Mouse (Mus musculus) B cell, adult (primary cell): Measurements from ENCODE around the gene Cdc42ep2. TPM values are rescaled to one million over a fixed set of nuclear protein-coding genes. Genes with fewer than 3 reads are reported as not detected.

Experiments used
- total RNA-seq: library from RNA; stranded (reverse); gene quantifications from 4 replicates; pipeline ENCODE4 v1.2.4, GENCODE M21; 2023; ENCODE audit not compliant: inconsistent age

Gene Cdc42ep2
- total RNA-seq, result 0.29 to 0.69 TPM (median 0.35 TPM) in 3 of 4 replicates, not detected in the other

GRCm38 (mm10) chr19:5924713-5925093, at the start of gene Cdc42ep2:
Gene Cdc42ep2 (minus strand): TSS chr19:5924816.

GRCm38 (mm10) chr19:5963883-5964562, 39.4 kb upstream of the Cdc42ep2 start, which contains the start of gene Pola2:
Gene Pola2 (minus strand): TSS chr19:5964202.

GRCm38 (mm10) chr19:5913007-5913719, 11.5 kb downstream of the Cdc42ep2 start, which contains the start of gene Dpf2:
Gene Dpf2 (minus strand): TSS chr19:5913010.

GRCm38 (mm10) chr19:5894002-5894678, 30.5 kb downstream of the Cdc42ep2 start, which contains the start of gene Tigd3:
Gene Tigd3 (minus strand): TSS chr19:5894149.

GRCm38 (mm10) chr19:5877618-5878361, 46.8 kb downstream of the Cdc42ep2 start, which contains the start of gene Slc25a45:
Gene Slc25a45 (plus strand): TSS chr19:5877808.

GRCm38 (mm10) chr19:5874969-5875480, 49.6 kb downstream of the Cdc42ep2 start, which contains the start of gene Frmd8:
Gene Frmd8 (minus strand): TSS chr19:5875274.

Other genes with a start within 250 kb of the Cdc42ep2 start
- gene Map3k11, start 236.1 kb downstream of the Cdc42ep2 start, total RNA-seq, result 52.6 to 59.1 TPM (median 55.7 TPM) in 4 replicates
- gene Pcnx3, start 235.9 kb downstream of the Cdc42ep2 start, total RNA-seq, result 187 to 202 TPM (median 194 TPM) in 4 replicates
- not detected in 4 replicates for gene Kcnk7, start 220.4 kb downstream of the Cdc42ep2 start, total RNA-seq
- gene Ehbp1l1, start 198.5 kb downstream of the Cdc42ep2 start, total RNA-seq, result 49.9 to 52.9 TPM (median 51.1 TPM) in 4 replicates
- 19.9 to 23.5 TPM (median 21.9 TPM) in 4 replicates for gene Fam89b, start 195.2 kb downstream of the Cdc42ep2 start, total RNA-seq
- 0.24 to 0.45 TPM in 2 of 4 replicates, not detected in the others for gene Ltbp3, start 183.9 kb downstream of the Cdc42ep2 start, total RNA-seq
- 74.4 to 97.3 TPM (median 80.0 TPM) in 4 replicates for gene Scyl1, start 153.4 kb downstream of the Cdc42ep2 start, total RNA-seq
- gene Frmd8, start 49.5 kb downstream of the Cdc42ep2 start, total RNA-seq, result 29.4 to 40.1 TPM (median 35.7 TPM) in 4 replicates
- 21.3 to 29.7 TPM (median 22.3 TPM) in 4 replicates for gene Slc25a45, start 47.0 kb downstream of the Cdc42ep2 start, total RNA-seq
- gene Tigd3, start 30.7 kb downstream of the Cdc42ep2 start, total RNA-seq, result 1.9 to 2.7 TPM (median 2.6 TPM) in 4 replicates
- 161 to 182 TPM (median 167 TPM) in 4 replicates for gene Dpf2, start 11.8 kb downstream of the Cdc42ep2 start, total RNA-seq
- 73.1 to 80.6 TPM (median 74.2 TPM) in 4 replicates for gene Pola2, start 39.4 kb upstream of the Cdc42ep2 start, total RNA-seq
- not detected in 4 replicates for gene Slc22a20, start 61.3 kb upstream of the Cdc42ep2 start, total RNA-seq
- 82.1 to 108 TPM (median 91.6 TPM) in 4 replicates for gene Capn1, start 91.1 kb upstream of the Cdc42ep2 start, total RNA-seq
- gene Syvn1, start 121.8 kb upstream of the Cdc42ep2 start, total RNA-seq, result 176 to 196 TPM (median 188 TPM) in 4 replicates
- 14.5 to 19.1 TPM (median 18.6 TPM) in 4 replicates for gene Mrpl49, start 133.0 kb upstream of the Cdc42ep2 start, total RNA-seq
- 3,370 to 3,487 TPM (median 3,432 TPM) in 4 replicates for gene Fau, start 133.0 kb upstream of the Cdc42ep2 start, total RNA-seq
- 11.7 to 16.6 TPM (median 12.9 TPM) in 4 replicates for gene Znhit2, start 136.4 kb upstream of the Cdc42ep2 start, total RNA-seq
- 9.3 to 20.4 TPM (median 16.4 TPM) in 4 replicates for gene Tm7sf2, start 143.6 kb upstream of the Cdc42ep2 start, total RNA-seq
- gene Vps51, start 152.4 kb upstream of the Cdc42ep2 start, total RNA-seq, result 88.4 to 98.7 TPM (median 94.0 TPM) in 4 replicates
- gene Tmem262, start 155.2 kb upstream of the Cdc42ep2 start, total RNA-seq, result not detected in 4 replicates
- gene Gm28374, start 157.4 kb upstream of the Cdc42ep2 start, total RNA-seq, result 1.0 to 1.4 TPM in 2 of 4 replicates, not detected in the others
- gene Zfpl1, start 160.1 kb upstream of the Cdc42ep2 start, total RNA-seq, result 52.4 to 58.0 TPM (median 54.3 TPM) in 4 replicates
- gene Cdca5, start 160.2 kb upstream of the Cdc42ep2 start, total RNA-seq, result 1.4 to 3.9 TPM (median 2.2 TPM) in 4 replicates
- not detected in 4 replicates for gene AC131692.1, start 169.6 kb upstream of the Cdc42ep2 start, total RNA-seq
- gene Naaladl1, start 181.0 kb upstream of the Cdc42ep2 start, total RNA-seq, result not detected in 4 replicates
- 8.1 to 10.4 TPM (median 8.8 TPM) in 4 replicates for gene Sac3d1, start 193.8 kb upstream of the Cdc42ep2 start, total RNA-seq
- gene Snx15, start 203.5 kb upstream of the Cdc42ep2 start, total RNA-seq, result 28.8 to 34.9 TPM (median 32.1 TPM) in 4 replicates
- not detected in 4 replicates for gene Batf2, start 216.2 kb upstream of the Cdc42ep2 start, total RNA-seq
- 28.2 to 35.1 TPM (median 33.3 TPM) in 4 replicates for gene Arl2, start 216.7 kb upstream of the Cdc42ep2 start, total RNA-seq